Mouse (Mus musculus) heart, adult 10 weeks (tissue): ENCODE results near the gene Hyal6. TPM values are rescaled to one million over a fixed set of nuclear protein-coding genes. Genes with fewer than 3 reads are reported as not detected.

Experiments
- polyA plus RNA-seq: library from polyadenylated mRNA; stranded (reverse); fragments of 350-450 nt; fragmentation: Illumina TruSeq; extraction: RNeasy Lipid Tissue Mini Kit (QIAGEN cat#74804); gene quantifications from one replicate; pipeline ENCODE4 v1.2.3, GENCODE M21; 2014; ENCODE audit warnings: low read depth, low replicate concordance

Hyal6 gene
- not detected for polyA plus RNA-seq

DNA sequence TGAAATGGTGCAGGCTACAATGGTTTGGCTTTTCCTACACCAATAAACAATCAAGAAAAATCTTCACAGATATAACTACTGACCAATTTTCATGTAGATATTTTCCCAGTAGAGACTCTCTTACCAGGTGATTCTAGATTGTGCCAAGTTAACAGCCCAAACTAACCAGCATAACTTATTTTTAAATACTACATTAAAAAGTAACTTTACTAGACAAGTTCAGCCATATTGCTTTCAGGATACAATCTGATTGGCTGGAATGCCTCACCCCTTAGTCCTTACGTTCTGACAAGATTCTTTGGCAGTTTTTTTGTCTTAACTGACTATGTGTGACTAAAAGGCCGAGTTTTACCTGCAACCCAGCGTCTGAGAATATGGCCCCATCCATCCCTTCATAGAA is at the start of gene Hyal6:
TSS of gene Hyal6 (plus strand) at position 301 of the 400 bp plus-strand sequence.

GRCm38 (mm10) chr6:24748029-24748428 is 15.0 kb downstream of the Hyal6 start, which contains the start of gene Hyal4:
Gene Hyal4 (plus strand): TSS chr6:24748329.

GRCm38 (mm10) chr6:24790888-24791287 is 57.8 kb downstream of the Hyal6 start, which contains the start of gene Spam1:
Gene Spam1 (plus strand): TSS chr6:24791188.

Other genes with a start within 250 kb of the Hyal6 start
- 0.24 TPM for gene Iqub, start 218.2 kb upstream of the Hyal6 start, polyA plus RNA-seq
- 1,276 TPM for gene Ndufa5, start 205.2 kb upstream of the Hyal6 start, polyA plus RNA-seq
- 51.7 TPM for gene Asb15, start 205.1 kb upstream of the Hyal6 start, polyA plus RNA-seq
- 559 TPM for gene Lmod2, start 135.5 kb upstream of the Hyal6 start, polyA plus RNA-seq
- 20.8 TPM for gene Wasl, start 68.2 kb upstream of the Hyal6 start, polyA plus RNA-seq
- gene Hyal4, start 15.1 kb downstream of the Hyal6 start, polyA plus RNA-seq = not detected
- not detected for gene Spam1, start 57.9 kb downstream of the Hyal6 start, polyA plus RNA-seq
- gene Hyal5, start 124.8 kb downstream of the Hyal6 start, polyA plus RNA-seq = not detected
- gene Tmem229a, start 223.1 kb downstream of the Hyal6 start, polyA plus RNA-seq = not detected